Mouse (Mus musculus) hindbrain, embryonic 14.5 days (tissue): ENCODE results near the gene Bcl11a. TPM values are rescaled to one million over a fixed set of nuclear protein-coding genes. Genes with fewer than 3 reads are reported as not detected.

Experiments used
- ATAC-seq: fragments of 200-750 bp; cut with Nextera tagmentation; 2 replicates; pipeline ENCODE4 v1.8.0; 2017; ENCODE audit warnings: moderate number of reproducible peaks, mild to moderate bottlenecking, moderate TSS enrichment, moderate library complexity; ENCODE audit not compliant: low FRiP score
- DNase-seq: peaks from one replicate; pipeline ENCODE4 v3.0.0-alpha.2; 2015; ENCODE audit warnings: low spot score
- H3K27ac ChIP-seq: fragments of 300-500 bp; sonication (generic); 2 replicates; pipeline ENCODE4 v1.5.1; 2014; ENCODE audit warnings: mild to moderate bottlenecking, moderate library complexity
- H3K27me3 ChIP-seq: fragments of 300-500 bp; sonication (generic); 2 replicates; pipeline ENCODE4 v1.6.1; 2014; ENCODE audit warnings: mild to moderate bottlenecking, low read length, mixed read lengths; ENCODE audit not compliant: control insufficient read depth, insufficient read depth
- H3K36me3 ChIP-seq: fragments of 300-500 bp; sonication (generic); replicated peaks from 2 replicates; pipeline ENCODE4 v1.6.1; 2014; ENCODE audit not compliant: control insufficient read depth, insufficient read depth
- H3K4me1 ChIP-seq: fragments of 300-500 bp; sonication (generic); replicated peaks from 2 replicates; pipeline ENCODE4 v1.6.1; 2014; ENCODE audit warnings: antibody characterized with exemption, low read length, mixed read lengths; ENCODE audit not compliant: control insufficient read depth, insufficient read depth
- H3K4me2 ChIP-seq: fragments of 300-500 bp; sonication (generic); replicated peaks from 2 replicates; pipeline ENCODE4 v1.6.1; 2014; ENCODE audit warnings: mild to moderate bottlenecking, moderate library complexity
- H3K4me3 ChIP-seq: fragments of 300-500 bp; sonication (generic); replicated peaks from 2 replicates; pipeline ENCODE4 v1.5.1; 2014; ENCODE audit warnings: mild to moderate bottlenecking, low read length
- H3K9ac ChIP-seq: fragments of 300-500 bp; sonication (generic); 2 replicates; pipeline ENCODE4 v1.6.1; 2014
- H3K9me3 ChIP-seq: fragments of 300-500 bp; sonication (generic); 2 replicates; pipeline ENCODE4 v1.6.1; 2016; ENCODE audit warnings: low read length; ENCODE audit not compliant: control insufficient read depth
- WGBS: fragments of 180-500 bp; shearing (Covaris S2); extraction: QIAGEN DNeasy Blood & Tissue Kit; methylation state at CpG from one replicate; pipeline ENCODE4 v1.1.7; 2014; 5-methylcytosine and 5-hydroxymethylcytosine counted together
- polyA plus RNA-seq: library from polyadenylated mRNA; unstranded; fragments of >200 nt; fragmentation: Nextera tagmentation; extraction: Ambion mirVana; gene quantifications from 2 replicates; pipeline ENCODE4 v1.2.1, GENCODE M21; 2014

Bcl11a gene
- polyA plus RNA-seq, 1 experiment from 2014 or later: 117 TPM

DNA sequence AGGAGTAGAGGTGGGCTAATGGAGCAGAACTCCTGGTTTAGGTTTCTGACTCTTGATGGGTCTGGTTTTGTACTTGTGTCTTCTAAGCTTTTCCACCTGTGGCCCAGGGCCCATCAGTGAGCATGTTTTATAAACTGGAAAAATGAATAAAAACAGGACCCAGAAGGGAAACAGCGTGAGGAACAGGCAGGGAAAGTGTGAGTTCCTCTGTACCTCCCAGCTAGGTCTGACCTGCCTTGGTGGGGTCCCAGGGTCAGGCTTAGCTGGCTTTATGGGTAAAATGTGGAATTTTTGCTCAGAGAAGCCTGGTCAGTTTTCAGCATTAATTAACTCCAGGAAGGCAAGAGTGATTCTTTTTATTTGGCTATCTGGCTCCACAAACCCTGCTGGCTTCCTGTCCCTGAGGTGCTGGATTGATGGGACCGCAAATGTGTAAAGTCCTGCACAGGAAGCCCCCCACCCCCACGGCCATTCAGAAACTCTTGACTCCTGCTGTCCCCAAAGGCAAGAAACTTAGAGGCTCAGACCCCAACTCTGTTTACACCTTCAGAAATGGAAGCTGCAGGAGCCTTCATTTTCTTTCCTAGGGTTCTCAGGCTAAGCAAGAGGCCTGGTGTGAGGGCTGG lies 136.8 kb downstream of the Bcl11a start:
- Histone ChIP-seq H3K9ac (no peak overlapping the region), H3K27ac (no peak overlapping the region), H3K4me1 (no peaks in the 10 kb centered on the region), H3K4me2 (no peak overlapping the region), H3K27me3 (no peaks in the 10 kb centered on the region), H3K9me3 (no peaks in the 10 kb centered on the region), H3K36me3 (no peaks in the 10 kb centered on the region), H3K4me3 (no peak overlapping the region)
- 77% methylated on average over 3 of the region's 3 CpGs for WGBS
- no peak for DNase-seq
- no peak for ATAC-seq

DNA sequence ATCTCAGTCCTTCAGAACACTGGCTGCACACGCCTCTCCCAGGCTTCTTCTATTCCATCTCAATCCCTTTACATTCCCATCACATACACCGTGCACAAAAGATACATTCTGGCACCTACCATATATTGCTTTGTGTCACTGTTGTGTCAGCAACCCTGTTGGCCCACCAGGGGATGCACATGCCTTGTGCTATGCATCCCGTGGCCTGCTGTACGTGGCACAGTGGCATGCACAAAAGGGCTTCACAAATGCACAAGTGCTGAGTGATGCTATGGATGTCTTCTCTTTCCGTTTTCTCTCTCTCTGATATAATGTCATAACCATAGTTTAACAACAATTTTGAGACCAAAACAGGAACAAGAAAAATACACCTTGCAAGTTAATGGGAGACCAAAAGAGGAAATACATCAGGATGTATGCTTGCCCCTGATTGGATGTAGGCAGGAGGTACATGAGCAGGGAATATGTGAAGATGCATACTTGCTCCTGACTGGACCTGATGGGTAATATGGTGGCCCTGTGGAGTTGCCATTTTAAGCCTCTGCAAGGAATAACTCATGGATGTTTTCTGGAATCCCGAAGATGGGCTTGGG lies 140.0 kb downstream of the Bcl11a start:
- H3K9me3 ChIP-seq: no peaks in the 10 kb centered on the region
- DNase-seq: no peak
- 93% methylated on average over 6 of the region's 6 CpGs for WGBS
- no peaks in the 10 kb centered on the region for H3K36me3 ChIP-seq
- no peak overlapping the region for H3K4me2 ChIP-seq
- H3K9ac ChIP-seq: no peak overlapping the region
- no peaks in the 10 kb centered on the region for H3K4me1 ChIP-seq
- ATAC-seq: no peak
- H3K27me3 ChIP-seq: no peaks in the 10 kb centered on the region
- no peak overlapping the region for H3K4me3 ChIP-seq
- no peak overlapping the region for H3K27ac ChIP-seq

DNA sequence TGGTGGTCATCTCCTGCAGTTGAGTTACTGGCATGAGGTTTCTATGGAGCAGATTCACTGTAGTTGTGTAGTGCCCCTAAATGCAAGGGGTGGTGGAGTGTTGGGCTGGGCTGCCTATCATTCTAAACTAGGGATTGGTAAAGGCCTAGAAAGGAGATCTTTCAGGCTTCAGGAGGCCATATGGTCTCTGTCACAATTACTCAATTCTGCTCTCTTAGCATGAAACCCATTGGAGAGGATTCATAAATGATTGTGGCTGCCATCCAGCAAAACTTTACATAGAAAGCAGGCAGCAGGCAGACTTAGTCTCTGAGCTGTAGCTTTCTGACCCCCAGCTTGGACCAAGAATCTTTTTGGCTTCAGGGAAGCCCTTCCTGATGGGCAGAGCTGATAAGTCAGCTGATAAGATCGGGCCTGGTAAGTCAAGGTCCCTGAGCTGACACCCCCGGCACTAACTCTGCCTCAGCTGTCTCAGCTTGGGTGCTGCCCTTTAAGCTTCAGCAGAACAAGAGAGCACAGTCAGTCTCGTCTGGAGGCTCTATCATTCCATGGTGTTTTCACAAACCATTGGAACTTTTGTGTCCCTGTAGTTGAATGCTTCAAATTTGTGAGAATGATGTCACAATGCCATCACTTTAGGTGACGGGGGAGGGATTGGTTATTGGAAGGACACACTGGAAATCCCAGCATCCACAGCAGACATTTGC lies 143.9 kb downstream of the Bcl11a start:
- ATAC-seq: no peak
- Histone ChIP-seq H3K27me3 (no peaks in the 10 kb centered on the region), H3K9ac (no peak overlapping the region), H3K27ac (no peak overlapping the region), H3K4me2 (no peak overlapping the region), H3K9me3 (no peaks in the 10 kb centered on the region), H3K36me3 (no peaks in the 10 kb centered on the region), H3K4me1 (no peaks in the 10 kb centered on the region), H3K4me3 (no peak overlapping the region)
- DNase-seq: no peak
- WGBS: 84% methylated on average over 4 of the region's 4 CpGs

Other genes starting within 250 kb of the Bcl11a start
- 20.9 and 22.0 TPM in 2 replicates for gene Papolg, start 182.8 kb upstream of the Bcl11a start, polyA plus RNA-seq
- gene A830031A19Rik, start 3.0 kb upstream of the Bcl11a start, polyA plus RNA-seq: not detected in 2 replicates